Mouse (Mus musculus) midbrain, embryonic 14.5 days (tissue): ENCODE results near the gene Cox10. TPM values are rescaled to one million over a fixed set of nuclear protein-coding genes. Genes with fewer than 3 reads are reported as not detected.
A peak's percentile ranks its signal among the peaks of the same experiment; 100 is the strongest.
"Not testable (repeated sequence)": the region's sequence is repeated elsewhere in the genome, so short reads cannot be mapped to it uniquely, and the experiment has no call there.

Experiments
- ATAC-seq: fragments of 200-750 bp; cut with Nextera tagmentation; 2 replicates; pipeline ENCODE4 v1.8.0; 2017; ENCODE audit warnings: moderate number of reproducible peaks, moderate library complexity; ENCODE audit not compliant: low FRiP score, low TSS enrichment
- DNase-seq: peaks from one replicate; pipeline ENCODE4 v3.0.0-alpha.2; 2015
- H3K27ac ChIP-seq: fragments of 300-500 bp; sonication (generic); replicated peaks from 2 replicates; pipeline ENCODE4 v1.5.1; 2014; ENCODE audit warnings: mild to moderate bottlenecking, low read depth, low read length, moderate library complexity
- H3K27me3 ChIP-seq: fragments of 300-500 bp; sonication (generic); 2 replicates; pipeline ENCODE4 v1.6.1; 2014; ENCODE audit warnings: low read length, control low read depth, mixed read lengths; ENCODE audit not compliant: control insufficient read depth, insufficient read depth
- H3K36me3 ChIP-seq: fragments of 300-500 bp; sonication (generic); 2 replicates; pipeline ENCODE4 v1.6.1; 2014; ENCODE audit warnings: low read length, control low read depth; ENCODE audit not compliant: control insufficient read depth, insufficient read depth
- H3K4me1 ChIP-seq: fragments of 300-500 bp; sonication (generic); 2 replicates; pipeline ENCODE4 v1.6.1; 2014; ENCODE audit warnings: mild to moderate bottlenecking, antibody characterized with exemption, low read length, control low read depth; ENCODE audit not compliant: control insufficient read depth, insufficient read depth
- H3K4me2 ChIP-seq: fragments of 300-500 bp; sonication (generic); 2 replicates; pipeline ENCODE4 v1.6.1; 2014; ENCODE audit warnings: mild to moderate bottlenecking, low read length, moderate library complexity
- H3K4me3 ChIP-seq: fragments of 300-500 bp; sonication (generic); replicated peaks from 2 replicates; pipeline ENCODE4 v1.5.1; 2014; ENCODE audit warnings: low read depth, low read length
- H3K9ac ChIP-seq: fragments of 300-500 bp; sonication (generic); replicated peaks from 2 replicates; pipeline ENCODE4 v1.6.1; 2014; ENCODE audit warnings: mild to moderate bottlenecking, low read length, moderate library complexity
- H3K9me3 ChIP-seq: fragments of 300-500 bp; sonication (generic); 2 replicates; pipeline ENCODE4 v1.6.1; 2016; ENCODE audit warnings: low read length, control low read depth, mixed read lengths; ENCODE audit not compliant: control insufficient read depth
- WGBS: fragments of 180-500 bp; shearing (Covaris S2); extraction: QIAGEN DNeasy Blood & Tissue Kit; methylation state at CpG from one replicate; pipeline ENCODE4 v1.1.7; 2014; 5-methylcytosine and 5-hydroxymethylcytosine counted together
- polyA plus RNA-seq: library from polyadenylated mRNA; unstranded; fragments of >200 nt; fragmentation: Nextera tagmentation; extraction: Ambion mirVana; gene quantifications from 2 replicates; pipeline ENCODE4 v1.2.1, GENCODE M21; 2014

Cox10 gene
- 24.3 and 26.8 TPM in 2 replicates for polyA plus RNA-seq

- DNase-seq, result peak; percentile 94
- Histone ChIP-seq H3K27ac (peak within 1 kb of the TSS; percentile 87), H3K9me3 (no peaks in the 10 kb centered on the region), H3K4me1 (peaks cover 8% of the 10 kb centered on the region; the same call in 1 of the 2 replicates), H3K4me2 (peak within 1 kb of the TSS; percentile 66), H3K36me3 (peaks cover 3% of the 10 kb centered on the region; the same call in 1 of the 2 replicates), H3K4me3 (peak within 1 kb of the TSS; percentile 70), H3K9ac (peak within 1 kb of the TSS; percentile 72), H3K27me3 (no peaks in the 10 kb centered on the region)
- under 1% methylated on average over 45 of the region's 45 CpGs for WGBS
- ATAC-seq, result peak; percentile 86
Observed at GRCm38 (mm10) chr11:64078956-64079726, at the start of gene Cox10. Gene Cox10, minus strand, starts transcription at chr11:64079468.

- no peak overlapping the region for H3K4me3 ChIP-seq
- H3K9me3 ChIP-seq, result no peaks in the 10 kb centered on the region
- H3K4me1 ChIP-seq, result peaks cover 2% of the 10 kb centered on the region; the same call in 1 of the 2 replicates
- no peaks in the 10 kb centered on the region for H3K36me3 ChIP-seq
- ATAC-seq, result no peak
- 86% methylated on average over 9 of the region's 9 CpGs for WGBS
- no peaks in the 10 kb centered on the region for H3K27me3 ChIP-seq
- H3K9ac ChIP-seq, result no peak overlapping the region
- no peak overlapping the region for H3K4me2 ChIP-seq
- H3K27ac ChIP-seq, result no peak overlapping the region
- DNase-seq, result no peak
Observed at GRCm38 (mm10) chr11:64128016-64128415, 48.7 kb upstream of the Cox10 start.

- WGBS, result 61% methylated on average over 2 of the region's 2 CpGs
- no peak for ATAC-seq
- Histone ChIP-seq H3K27me3 (no peaks in the 10 kb centered on the region), H3K4me1 (peaks cover 2% of the 10 kb centered on the region; the same call in 1 of the 2 replicates), H3K9ac (no peak overlapping the region), H3K4me3 (no peak overlapping the region), H3K4me2 (no peak overlapping the region), H3K9me3 (no peaks in the 10 kb centered on the region), H3K36me3 (no peaks in the 10 kb centered on the region), H3K27ac (no peak overlapping the region)
- DNase-seq, result no peak
Observed at GRCm38 (mm10) chr11:64125471-64125870, 46.2 kb upstream of the Cox10 start.

GRCm38 (mm10) chr11:64123174-64123573, 43.9 kb upstream of the Cox10 start:
- H3K9me3 ChIP-seq, H3K4me2 ChIP-seq, DNase-seq, H3K36me3 ChIP-seq, H3K9ac ChIP-seq, H3K27me3 ChIP-seq, ATAC-seq, H3K4me1 ChIP-seq, H3K27ac ChIP-seq, H3K4me3 ChIP-seq: not testable (repeated sequence)
- WGBS, result 91% methylated on average over 6 of the region's 6 CpGs

GRCm38 (mm10) chr11:64116711-64117110, 37.4 kb upstream of the Cox10 start:
- Histone ChIP-seq H3K4me1 (no peaks in the 10 kb centered on the region), H3K4me2 (no peak overlapping the region), H3K9ac (no peak overlapping the region), H3K36me3 (no peaks in the 10 kb centered on the region), H3K9me3 (no peaks in the 10 kb centered on the region), H3K4me3 (no peak overlapping the region), H3K27ac (no peak overlapping the region), H3K27me3 (no peaks in the 10 kb centered on the region)
- WGBS, result 97% methylated on average over 4 of the region's 4 CpGs
- DNase-seq (no peak), ATAC-seq (no peak)

GRCm38 (mm10) chr11:64115822-64116221, 36.6 kb upstream of the Cox10 start:
- no peak overlapping the region for H3K4me2 ChIP-seq
- no peaks in the 10 kb centered on the region for H3K4me1 ChIP-seq
- H3K36me3 ChIP-seq, result no peaks in the 10 kb centered on the region
- no peak overlapping the region for H3K27ac ChIP-seq
- no peaks in the 10 kb centered on the region for H3K9me3 ChIP-seq
- 97% methylated on average over 2 of the region's 2 CpGs for WGBS
- ATAC-seq (no peak), DNase-seq (no peak)
- H3K27me3 ChIP-seq, result no peaks in the 10 kb centered on the region
- no peak overlapping the region for H3K9ac ChIP-seq
- H3K4me3 ChIP-seq, result no peak overlapping the region

- ATAC-seq, result no peak
- Histone ChIP-seq H3K4me3 (no peak overlapping the region), H3K27ac (no peak overlapping the region), H3K4me1 (no peaks in the 10 kb centered on the region), H3K36me3 (no peaks in the 10 kb centered on the region), H3K27me3 (no peaks in the 10 kb centered on the region), H3K4me2 (no peak overlapping the region), H3K9ac (no peak overlapping the region), H3K9me3 (no peaks in the 10 kb centered on the region)
- 90% methylated on average over 9 of the region's 9 CpGs for WGBS
- DNase-seq, result no peak
Observed at GRCm38 (mm10) chr11:64115101-64115500, 35.8 kb upstream of the Cox10 start.

GRCm38 (mm10) chr11:64100060-64100459, 20.8 kb upstream of the Cox10 start:
- ATAC-seq, result no peak
- no peaks in the 10 kb centered on the region for H3K36me3 ChIP-seq

GRCm38 (mm10) chr11:64093058-64093457, 13.8 kb upstream of the Cox10 start:
- H3K36me3 ChIP-seq, result no peaks in the 10 kb centered on the region
- no peak overlapping the region for H3K4me3 ChIP-seq
- H3K27me3 ChIP-seq, result no peaks in the 10 kb centered on the region
- ATAC-seq (no peak), DNase-seq (no peak)
- H3K9me3 ChIP-seq, result no peaks in the 10 kb centered on the region
- no peak overlapping the region for H3K4me2 ChIP-seq
- no peaks in the 10 kb centered on the region for H3K4me1 ChIP-seq
- no peak overlapping the region for H3K27ac ChIP-seq
- H3K9ac ChIP-seq, result no peak overlapping the region
- 92% methylated on average over 4 of the region's 4 CpGs for WGBS

More at GRCm38 (mm10) chr11:64100060-64100459, 20.8 kb upstream of the Cox10 start:
- 82% methylated on average over 5 of the region's 5 CpGs for WGBS
- H3K27ac ChIP-seq, result no peak overlapping the region
- no peaks in the 10 kb centered on the region for H3K27me3 ChIP-seq
- no peaks in the 10 kb centered on the region for H3K9me3 ChIP-seq
- H3K4me3 ChIP-seq, result no peak overlapping the region
- no peak overlapping the region for H3K9ac ChIP-seq
- no peak for DNase-seq
- H3K4me2 ChIP-seq, result no peak overlapping the region
- H3K4me1 ChIP-seq, result no peaks in the 10 kb centered on the region
